Mouse (Mus musculus) embryonic fibroblast, embryonic 13.5 days (primary cell): ENCODE data around the gene Fstl4.

Source experiments
- CTCF ChIP-seq: IDR thresholded peaks from 2 replicates; pipeline ENCODE4 v1.5.1; 2011; ENCODE audit warnings: mild to moderate bottlenecking, control low read depth, low read length, moderate library complexity, borderline replicate concordance; ENCODE audit not compliant: insufficient read depth
- POLR2A ChIP-seq: IDR thresholded peaks from 2 replicates; pipeline ENCODE4 v1.6.1; 2011; ENCODE audit warnings: low read depth, mild to moderate bottlenecking, control low read depth, low read length, moderate library complexity

- TF ChIP-seq CTCF (no peak), POLR2A (no peak)
These were observed 351.9 kb downstream of the Fstl4 start for GRCm38 (mm10) chr11:53116356-53116755.
